Mouse (Mus musculus): Measurements from ENCODE around the gene Gnb1.
"Not testable (repeated sequence)": the region's sequence is repeated elsewhere in the genome, so short reads cannot be mapped to it uniquely, and the experiment has no call there.

Gene Gnb1

DNA sequence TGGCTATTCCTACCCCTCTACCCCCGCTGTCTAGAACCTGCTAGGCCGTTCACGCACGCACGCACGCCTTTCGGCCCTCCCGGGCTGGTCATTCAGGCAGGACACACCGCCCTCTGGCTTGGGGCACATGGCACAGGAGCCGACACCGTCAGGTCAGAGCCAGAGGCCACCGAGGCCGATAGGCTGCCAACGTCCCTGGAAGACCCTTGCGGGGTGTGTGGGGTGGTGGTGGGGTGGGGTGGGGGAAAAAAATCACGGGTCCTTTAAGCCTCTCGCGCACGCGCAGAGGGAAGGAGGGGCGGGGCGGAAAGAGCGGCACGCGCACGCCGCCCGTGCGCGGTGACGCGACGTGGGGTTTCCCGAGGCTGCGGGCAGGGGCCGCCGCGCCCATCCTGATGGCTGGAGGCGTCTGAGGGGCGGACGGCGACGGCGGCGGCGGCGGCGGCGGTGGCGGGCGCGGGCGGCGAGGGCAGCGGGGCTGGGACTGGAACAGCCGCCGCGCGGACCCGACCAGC is at the start of gene Gnb1:
Gene Gnb1, plus strand, starts transcription at position 372 of the 515 bp plus-strand sequence.
- peak; percentile 97 for DNase-seq (ENCODE audit: low spot score)

DNA sequence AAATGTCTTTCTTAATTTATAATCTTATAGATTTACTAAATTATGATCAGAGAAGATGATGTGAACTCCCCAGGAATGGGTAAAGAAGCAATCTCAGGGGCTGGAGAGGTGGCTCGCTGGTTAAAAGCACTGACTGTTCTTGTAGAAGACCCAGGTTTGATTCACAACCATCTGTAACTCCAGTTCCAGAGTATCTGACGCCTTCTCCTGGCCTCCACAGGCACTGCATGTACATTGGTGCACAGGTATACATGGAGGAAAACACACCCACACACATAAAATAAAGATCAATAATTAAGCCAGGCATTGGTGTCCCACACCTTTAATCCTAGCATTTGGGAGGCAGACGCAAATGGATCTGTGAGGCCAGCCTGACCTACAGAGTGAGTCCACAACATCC is 48.4 kb upstream of the Gnb1 start:
- DNase-seq (ENCODE audit: low spot score) = no peak

DNA sequence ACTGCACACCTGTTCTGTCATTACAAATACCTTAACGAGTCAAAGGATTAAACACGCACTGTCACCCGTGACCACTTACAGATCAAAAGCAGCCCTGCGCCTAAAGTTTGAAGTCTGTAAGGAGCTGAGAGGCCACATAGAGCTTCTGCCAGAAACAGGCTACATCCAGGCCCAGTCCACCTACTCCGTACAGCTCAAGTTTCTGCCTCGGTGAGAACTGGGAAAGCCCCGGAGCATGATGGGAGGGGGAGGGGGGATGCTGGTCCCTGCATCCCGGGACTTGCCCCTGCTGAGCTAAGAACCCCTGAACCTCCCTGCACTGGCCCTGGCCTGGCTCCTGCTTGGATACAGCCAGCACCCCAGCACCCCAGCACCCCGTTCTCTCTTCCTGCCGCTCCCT is 39.6 kb upstream of the Gnb1 start:
- DNase-seq (ENCODE audit: low spot score) = no peak

DNA sequence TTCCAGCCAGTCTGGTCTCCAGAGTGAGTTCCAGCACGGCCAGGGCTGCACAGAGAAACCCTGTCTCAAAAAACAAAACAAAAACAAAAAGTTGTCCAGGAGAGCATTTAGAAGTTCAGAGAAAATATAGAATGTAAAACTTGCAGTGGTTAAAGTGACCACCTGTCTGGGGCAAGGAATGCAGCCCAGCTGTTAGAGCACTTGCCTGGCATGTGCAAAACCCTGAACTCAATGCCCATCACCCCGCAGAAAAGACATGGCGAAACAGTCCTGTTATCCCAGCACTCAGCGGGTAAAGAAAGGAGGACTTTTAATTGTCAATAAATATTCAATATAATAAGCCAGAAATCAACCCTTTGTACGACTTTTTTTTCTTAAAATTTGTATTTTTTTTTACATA is 32.6 kb upstream of the Gnb1 start:
- no peak for DNase-seq (ENCODE audit: low spot score)

DNA sequence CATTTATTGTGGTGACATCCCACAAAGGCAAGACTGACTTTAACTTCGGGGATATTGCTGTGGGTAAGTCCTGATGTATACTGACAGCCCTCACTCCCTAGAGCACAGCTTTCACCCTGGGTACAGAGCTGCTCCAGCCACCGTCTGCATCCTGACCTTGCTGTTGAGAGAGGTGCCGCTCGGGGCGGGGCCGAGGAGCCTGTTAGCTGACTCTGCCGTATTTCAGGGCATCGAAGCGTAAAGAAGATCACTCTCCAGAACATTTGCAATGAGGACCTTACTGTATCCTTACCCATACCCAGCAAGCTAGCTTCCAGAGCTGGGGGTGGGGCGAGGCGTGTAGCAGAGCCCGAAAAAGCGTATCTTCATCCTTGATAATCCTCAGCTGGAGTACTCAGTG is 28.1 kb upstream of the Gnb1 start:
- DNase-seq (ENCODE audit: low spot score) = no peak

DNA sequence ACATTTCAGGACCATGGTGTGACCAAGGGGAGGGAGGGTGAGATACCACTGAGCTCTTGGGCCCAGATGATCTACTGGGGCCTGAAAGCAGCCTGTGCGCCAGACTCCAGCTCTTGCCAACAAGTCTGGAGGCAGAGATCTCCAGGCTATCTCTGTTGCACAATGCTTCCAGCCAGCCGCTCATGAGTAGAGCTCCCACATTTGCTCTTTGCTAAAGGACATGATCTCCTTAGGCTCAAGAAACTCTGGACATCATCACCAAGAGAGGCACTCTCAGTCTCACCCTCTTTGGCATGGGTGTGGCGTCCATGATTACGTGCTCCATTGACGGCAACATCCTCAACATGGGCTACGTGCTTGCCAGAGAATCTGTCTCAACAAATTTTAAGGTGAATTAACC is 27.6 kb upstream of the Gnb1 start:
- no peak for DNase-seq (ENCODE audit: low spot score)

DNA sequence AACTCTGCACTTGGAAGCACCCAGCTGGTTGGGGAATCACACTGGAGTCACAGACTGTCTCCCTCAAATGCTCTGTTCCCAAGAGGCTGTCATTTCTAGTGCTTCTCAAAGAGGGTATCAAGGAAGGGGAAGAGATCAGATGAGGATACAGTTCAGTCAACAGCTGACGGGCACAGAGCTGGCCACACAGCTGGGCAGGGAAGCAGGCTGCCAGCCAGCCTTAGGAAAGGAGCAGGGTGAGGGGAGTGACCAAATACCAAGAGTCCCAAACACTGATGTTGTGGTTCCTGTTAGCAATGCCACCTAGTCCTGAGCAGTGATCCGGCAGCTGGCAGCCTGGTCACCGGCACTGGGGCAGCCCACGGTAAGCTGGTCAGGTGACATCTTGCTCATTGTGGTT is 27.1 kb upstream of the Gnb1 start:
- no peak for DNase-seq (ENCODE audit: low spot score)

DNA sequence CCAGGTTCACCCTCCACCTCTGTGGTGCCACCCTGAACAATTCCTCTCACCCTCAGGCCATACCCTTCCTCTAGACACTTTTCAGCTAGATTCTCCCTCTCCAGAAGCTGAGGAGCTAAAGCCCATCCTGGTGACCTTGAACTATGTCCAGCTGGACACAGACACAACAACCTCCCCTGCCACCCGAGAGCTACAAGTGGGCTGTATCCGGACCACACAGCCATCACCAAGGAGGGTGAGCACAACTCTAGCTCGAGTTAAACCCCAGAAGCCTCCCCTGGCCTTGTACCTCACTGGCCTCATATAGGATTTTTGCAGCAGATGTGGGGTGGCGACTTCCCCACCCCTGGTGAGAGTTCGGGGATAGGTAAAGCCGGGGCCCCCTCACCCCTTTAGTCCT is 25.6 kb upstream of the Gnb1 start:
- DNase-seq (ENCODE audit: low spot score) = no peak

DNA sequence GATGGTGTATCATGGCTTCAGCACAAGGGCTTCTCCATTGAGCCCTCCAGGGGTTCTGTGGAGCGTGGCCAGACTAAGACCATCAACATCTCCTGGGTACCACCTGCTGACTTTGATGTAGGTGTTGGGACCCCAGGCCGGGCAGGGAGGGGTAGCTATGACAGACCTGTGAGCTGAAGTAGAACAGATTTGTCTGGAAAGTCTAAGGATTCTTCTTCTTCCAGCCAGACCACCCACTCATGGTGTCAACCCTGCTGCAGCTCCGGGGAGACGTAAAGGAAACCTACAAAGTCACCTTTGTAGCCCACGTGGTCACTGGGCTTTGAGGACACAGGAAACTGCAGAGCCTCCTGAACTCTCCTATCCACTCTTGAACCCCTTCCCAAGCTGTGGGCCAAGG is 25.1 kb upstream of the Gnb1 start:
- no peak for DNase-seq (ENCODE audit: low spot score)

DNA sequence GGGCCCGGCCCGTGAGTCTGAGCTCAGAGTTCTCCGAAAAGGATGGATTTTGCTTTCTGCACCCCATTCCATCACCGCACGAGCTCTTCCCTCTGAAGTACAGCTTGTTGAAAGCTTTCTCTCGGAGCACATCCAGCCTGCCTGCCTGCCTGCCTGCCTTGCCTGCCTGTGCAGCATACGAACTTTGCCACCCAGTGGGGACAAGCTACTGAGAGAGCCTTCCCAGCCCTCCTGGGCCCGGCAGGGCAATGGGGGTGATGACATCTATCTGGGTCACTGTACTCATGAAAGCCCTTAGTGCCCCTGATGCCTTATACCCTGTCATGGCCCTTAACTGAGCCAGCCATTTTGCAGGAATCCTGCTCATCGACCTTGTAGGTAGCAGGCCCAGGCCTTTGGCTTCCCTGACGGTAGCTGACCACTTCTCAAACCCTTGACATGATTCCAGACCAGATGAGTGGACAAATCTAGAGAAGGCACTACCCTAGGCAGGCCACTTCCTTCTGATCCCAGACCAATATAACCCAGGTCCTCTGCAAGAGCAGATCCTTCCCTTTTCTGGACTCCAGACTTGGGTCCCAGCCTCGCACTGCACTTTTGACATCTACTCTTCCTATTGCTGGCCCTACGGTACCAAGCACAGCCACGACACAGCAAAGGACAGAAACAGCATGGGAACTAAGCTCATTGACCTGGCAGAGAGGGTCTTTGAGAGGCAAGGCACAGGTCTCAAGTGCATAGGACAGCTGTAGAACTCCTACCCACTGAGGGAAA is 23.7 kb upstream of the Gnb1 start:
- DNase-seq (ENCODE audit: low spot score) = no peak

DNA sequence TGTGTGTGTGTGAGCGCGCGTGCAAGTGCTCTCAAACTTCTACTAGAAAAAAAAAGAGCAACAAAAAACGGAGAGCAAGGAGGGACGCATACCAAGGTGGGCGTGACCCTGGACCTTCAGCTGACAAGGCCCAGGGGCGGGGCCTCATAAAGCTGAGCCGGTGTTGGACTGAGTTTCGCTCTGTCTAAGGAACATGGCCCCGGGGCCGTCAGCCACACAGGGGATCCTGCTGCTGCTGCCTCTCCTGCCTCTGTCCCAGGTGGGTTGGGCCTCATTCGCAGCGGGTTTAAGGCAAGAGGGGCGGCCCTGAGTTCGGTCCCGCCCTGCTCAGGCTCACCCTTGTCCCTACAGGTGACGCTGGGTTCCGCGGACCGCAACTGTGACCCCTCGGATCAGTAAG is 22.2 kb upstream of the Gnb1 start, which contains the start of gene Tmem52:
Gene Tmem52, plus strand, starts transcription at position 163 of the 400 bp plus-strand sequence.
- peak; percentile 46 for DNase-seq (ENCODE audit: low spot score)

DNA sequence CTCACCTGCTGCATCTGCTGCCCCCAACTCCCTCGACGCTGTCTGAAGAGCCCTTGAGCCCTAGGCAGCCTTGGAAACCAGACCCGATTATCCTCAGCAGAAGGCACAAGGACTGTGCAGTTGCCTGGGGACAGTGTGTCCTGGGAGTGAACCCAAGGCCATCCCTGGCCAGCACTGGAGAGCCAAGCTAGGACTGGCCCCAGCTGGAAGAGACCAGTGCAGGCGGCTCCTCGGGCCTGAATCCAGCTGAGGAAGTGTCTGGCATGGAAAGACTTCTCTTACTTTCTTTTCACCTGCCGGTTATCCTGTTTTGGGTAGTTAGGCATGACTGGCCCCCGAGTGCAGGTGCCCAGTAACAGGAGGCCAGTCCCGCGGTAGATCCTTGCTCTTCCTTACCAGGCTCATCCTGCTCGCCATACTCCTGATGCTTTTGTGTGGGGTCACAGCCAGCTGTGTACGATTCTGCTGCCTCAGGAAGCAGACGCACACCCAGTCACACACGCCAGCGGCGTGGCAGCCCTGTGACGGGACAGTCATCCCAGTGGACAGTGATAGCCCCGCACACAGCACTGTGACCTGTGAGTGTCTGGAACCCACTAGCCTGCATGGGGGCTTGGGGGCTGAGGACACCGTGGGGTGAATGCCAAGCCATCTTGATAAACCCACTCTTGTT is 21.4 kb upstream of the Gnb1 start:
- DNase-seq (ENCODE audit: low spot score) = no peak

DNA sequence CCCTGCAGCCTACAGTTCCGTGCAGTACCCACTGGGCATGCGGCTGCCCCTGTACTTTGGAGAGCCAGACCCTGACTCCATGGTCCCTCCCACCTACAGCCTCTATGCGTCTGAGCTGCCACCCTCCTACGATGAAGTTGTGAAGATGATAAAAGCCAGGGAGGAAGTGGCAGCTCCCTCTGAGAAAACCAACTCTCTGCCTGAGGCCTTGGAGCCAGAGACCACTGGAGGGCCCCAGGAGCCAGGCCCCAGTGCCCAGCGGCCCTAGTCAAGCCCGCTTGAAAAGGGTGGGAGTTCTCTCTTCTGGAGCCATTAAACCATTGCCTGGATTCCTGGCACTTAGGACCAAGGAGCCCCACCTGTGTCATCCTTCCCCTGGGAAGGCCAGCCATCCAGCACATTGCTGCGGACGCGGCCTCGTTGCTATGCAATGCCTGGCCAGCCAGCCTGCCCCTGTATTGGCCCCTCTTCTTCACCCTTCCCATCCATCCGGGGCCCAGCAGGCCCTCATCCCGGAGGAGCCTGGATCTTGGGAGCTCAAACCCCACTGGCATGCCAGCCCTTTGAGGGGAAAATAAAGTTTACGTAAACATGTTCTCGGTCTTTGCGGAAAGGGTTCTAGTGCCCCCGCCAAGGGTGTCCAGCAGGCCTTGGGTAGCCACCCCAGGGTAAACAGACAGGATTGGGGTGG is 20.8 kb upstream of the Gnb1 start:
- no peak for DNase-seq (ENCODE audit: low spot score)

DNA sequence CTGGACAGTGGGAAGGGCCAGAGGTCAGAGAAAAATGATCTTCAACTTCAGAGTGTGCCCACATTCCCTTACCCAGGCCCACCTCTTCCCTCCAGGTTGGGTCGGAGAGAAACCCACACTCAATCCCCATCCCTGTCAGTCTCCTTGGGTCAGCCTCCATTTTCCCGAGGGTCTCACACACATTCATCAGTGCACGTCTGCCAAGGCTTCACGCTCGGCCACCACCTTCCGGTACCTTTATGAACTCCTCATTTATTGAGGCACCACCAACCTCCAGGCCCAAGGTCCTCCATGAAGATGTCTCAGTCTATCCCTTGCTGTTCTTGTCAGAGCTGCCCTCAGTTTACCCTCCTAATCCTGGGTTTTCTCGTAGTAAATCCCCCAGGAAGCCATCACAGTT is 20.2 kb upstream of the Gnb1 start:
- no peak for DNase-seq (ENCODE audit: low spot score)

DNA sequence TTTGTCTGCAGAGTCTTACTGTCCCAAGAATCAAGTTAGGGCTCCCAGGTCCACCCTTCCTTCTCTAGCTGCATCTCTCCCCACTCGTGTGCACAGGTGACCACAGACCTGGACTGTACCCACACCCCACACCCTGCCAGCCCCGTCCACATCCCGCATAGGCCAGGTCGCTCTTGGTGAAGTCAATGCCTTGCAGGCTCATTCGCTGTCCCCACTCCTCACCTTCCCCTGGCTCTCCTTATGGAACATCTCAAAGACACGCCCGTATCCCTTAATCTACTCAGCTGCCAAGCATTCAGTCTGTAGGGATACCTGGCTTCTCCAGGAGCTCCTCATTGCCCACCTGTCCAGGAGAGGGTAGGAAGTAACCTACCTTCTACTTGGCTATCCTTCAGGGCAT is 19.8 kb upstream of the Gnb1 start:
- DNase-seq (ENCODE audit: low spot score) = no peak

DNA sequence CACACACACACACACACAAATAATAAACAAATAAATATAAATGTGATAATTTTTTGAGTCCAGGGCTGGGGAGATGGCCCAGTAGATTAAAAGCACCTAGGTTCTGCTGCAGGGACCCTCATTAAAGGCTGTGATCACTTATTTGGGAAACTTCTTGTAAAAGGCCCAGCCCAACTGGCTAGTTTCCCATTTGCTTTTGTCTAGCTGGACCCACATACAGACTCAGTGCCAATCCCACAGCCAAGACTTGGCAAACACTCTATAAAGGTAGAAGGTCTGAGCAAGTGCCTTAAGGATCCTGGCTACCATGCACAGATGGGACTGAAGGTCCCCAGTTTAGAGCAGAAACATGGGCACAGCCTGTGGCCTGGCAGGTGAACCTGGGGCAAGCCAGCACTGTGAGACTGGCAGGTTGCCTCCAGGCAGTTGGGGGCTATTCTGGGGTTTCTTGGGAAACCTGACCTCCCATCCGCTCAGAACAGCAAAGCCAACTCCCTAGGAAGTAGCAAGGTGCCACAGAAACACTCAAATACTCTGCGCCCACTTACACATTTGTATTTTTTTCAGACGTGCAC is 18.4 kb upstream of the Gnb1 start:
- DNase-seq (ENCODE audit: low spot score) = no peak

DNA sequence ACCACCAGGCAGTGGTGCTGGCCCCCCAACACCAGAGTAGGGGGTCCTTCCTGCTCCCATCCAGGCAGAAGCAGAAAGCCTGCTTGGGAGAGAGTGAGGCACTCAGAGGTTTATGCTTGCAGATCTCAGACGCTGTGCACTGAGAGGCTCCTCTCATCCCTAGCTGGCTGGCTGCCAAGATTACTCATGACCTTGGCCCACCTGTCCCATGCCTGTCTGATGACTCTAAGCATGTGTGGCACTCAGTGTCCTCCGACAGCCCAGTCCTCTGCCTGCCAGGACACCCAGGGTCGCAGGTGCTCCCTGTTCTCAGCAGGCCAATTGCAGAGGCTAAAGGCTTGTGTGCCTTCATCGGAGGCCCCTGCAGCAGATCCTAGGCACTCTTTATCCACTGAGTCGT is 17.8 kb upstream of the Gnb1 start:
- DNase-seq (ENCODE audit: low spot score) = peak; percentile 34

DNA sequence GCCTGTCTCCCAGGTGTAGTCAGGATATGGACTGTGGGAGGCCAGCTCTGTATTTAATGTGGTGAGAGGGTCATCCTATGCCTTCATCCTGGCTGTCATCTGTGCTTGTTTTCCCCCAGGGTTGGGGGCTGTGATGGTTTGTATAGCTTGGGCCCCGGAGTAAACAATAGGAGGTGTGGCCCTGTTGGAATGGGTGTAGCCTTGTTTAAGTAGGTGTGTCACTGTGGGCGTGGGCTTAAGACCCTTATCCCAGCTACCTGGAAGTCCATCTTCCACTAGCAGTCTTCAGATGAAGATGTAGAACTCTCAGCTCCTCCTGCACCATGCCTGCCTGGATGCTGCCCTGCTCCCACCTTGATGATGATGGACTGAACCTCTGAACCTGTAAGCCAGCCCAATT is 17.4 kb upstream of the Gnb1 start:
- not testable (repeated sequence) for DNase-seq (ENCODE audit: low spot score)

DNA sequence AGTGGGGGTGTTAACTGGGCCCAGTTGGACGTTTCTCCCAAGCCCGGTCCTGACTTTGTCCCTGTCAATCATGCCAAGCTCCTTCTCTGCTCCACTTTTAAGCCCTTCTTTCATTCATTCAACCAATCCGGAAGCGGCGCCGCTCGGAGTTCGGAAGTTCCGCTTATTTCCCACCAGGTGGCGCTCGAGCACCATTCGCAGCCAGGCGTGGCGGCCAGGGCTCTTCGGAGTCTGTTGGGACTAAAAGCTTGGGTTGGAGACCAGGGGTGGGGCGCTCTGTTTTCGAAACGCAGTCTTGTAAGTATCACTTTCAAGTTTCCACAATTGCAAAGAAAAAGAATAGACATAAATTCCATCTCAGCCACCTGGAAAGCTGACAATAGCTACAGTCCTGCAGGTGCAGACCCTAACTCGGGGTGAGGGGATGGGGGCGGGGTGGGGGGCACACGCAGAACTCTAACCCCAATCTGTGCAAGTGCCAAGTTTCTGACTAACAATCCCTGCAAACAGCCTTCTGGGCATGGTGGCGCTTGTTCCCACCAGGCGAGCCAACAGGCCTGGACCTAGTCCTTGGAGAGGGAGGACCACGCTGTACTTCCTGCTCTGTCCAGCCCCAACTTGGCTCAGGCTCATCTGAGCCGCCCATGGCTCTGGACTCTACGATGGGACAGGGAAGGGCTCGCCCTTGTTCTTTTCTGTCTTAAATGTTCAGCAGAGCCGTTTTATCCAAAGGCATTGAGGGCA is 9.6 kb upstream of the Gnb1 start:
- peak; percentile 88 for DNase-seq (ENCODE audit: low spot score)

DNA sequence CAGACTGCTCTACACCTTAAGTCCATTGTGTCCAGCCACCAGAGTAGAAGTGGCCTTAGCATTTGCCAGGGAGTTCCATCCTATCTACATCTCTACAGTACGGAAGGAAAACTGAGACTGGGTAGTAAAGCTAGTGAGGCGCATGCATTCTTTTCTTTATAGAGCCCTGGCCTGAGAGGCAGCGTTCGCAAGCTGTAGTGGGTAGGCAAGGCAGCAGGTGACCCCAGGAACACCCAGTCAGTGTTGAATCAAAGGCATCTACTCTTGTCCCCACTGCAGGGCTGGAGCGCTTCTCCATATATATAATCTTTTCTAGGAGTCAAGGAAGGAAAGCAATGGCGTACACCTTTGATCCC is 9.1 kb upstream of the Gnb1 start:
- DNase-seq (ENCODE audit: low spot score) = no peak

DNA sequence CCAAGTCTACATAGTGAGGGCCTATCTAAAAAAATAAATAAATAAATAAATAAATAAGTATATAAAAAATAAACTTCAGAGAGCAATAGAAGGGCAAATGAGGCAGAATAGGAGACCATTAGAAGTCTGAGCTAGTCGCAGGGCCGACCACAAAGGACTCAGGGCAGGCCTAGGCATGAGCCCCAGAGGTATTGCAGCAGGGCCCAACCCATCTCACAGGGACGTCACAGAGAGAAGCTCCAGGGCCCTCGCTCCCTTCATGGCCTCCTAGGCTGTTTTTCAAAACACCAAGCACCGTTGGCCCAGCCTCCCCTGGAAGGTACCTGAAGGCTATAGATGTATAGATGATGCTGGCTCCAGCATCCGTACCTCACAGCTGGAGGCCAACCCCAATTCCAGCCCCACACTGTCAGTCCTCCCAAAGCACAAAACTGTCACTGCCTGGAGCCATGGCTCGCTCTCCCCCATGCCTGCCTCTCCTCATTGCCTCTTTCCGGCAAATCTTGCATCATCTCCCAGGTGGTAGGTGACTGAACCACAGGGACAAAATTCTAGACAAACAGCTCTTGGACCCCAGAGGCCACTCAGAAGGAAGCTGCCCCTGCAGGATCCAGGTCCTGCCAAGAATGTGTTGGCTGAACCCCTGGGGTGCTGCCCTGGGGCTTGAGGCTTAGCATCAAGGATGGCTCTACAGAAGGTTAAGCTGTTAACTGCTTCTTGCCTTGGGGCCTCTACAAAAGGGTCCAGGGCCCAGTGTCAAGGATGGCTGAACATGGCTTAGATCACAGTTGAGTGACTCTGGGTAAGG is 8.2 kb upstream of the Gnb1 start:
- DNase-seq (ENCODE audit: low spot score) = no peak
